Mouse (Mus musculus): ENCODE results near the gene Etv3. TPM values are rescaled to one million over a fixed set of nuclear protein-coding genes. Genes with fewer than 3 reads are reported as not detected.

Etv3 gene
- total RNA-seq, 1 experiment from 2014 or later: 39.0 TPM

DNA sequence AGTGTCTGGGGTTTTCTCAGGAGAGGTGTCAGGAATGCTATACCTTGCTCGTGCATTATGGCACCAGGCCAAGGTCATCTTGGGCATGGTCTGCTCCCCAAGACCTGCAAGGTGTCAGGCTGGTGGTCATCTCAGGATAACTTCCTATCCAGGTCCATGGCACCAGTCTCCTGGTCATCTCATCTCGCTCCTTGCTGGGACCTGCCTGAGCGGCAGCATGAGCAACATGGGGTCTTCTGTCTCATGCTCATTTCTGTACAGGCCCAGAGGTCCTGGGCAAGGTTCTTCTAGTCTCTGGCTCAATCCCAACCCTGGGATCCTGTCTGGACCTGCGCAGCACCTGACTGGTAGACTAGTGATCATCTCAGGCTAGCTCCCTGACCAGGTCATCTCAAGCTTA, 57.1 kb downstream of the Etv3 start:
- ATAC-seq (replicated peaks in 1 of 2; ENCODE audit: insufficient read depth in 1 of 2, low FRiP score in 2 of 2, low TSS enrichment in 1 of 2, low read depth in 1 of 2, poor library complexity in 2 of 2, severe bottlenecking in 2 of 2): no peak

Other genes with a start within 250 kb of the Etv3 start
- gene Cd5l, start 167.5 kb upstream of the Etv3 start, total RNA-seq (2017): 0.74 and 2.1 TPM in 2 replicates
- 3.7 and 6.4 TPM in 2 replicates for gene Fcrl1, start 149.0 kb upstream of the Etv3 start, total RNA-seq (2017)
- gene Fcrl5, start 89.6 kb upstream of the Etv3 start, total RNA-seq (2017): not detected in 2 replicates
- 8.5 and 15.1 TPM in 2 replicates for gene Arhgef11, start 92.2 kb downstream of the Etv3 start, total RNA-seq (2017)
- gene Lrrc71, start 223.2 kb downstream of the Etv3 start, total RNA-seq (2017): 0.06 and 0.40 TPM in 2 replicates

Data from hematopoietic stem cell, adult 5-6 weeks (primary cell).